Mouse (Mus musculus): ENCODE results near the gene Lbx1. TPM values are rescaled to one million over a fixed set of nuclear protein-coding genes. Genes with fewer than 3 reads are reported as not detected.

Lbx1 gene
- polyA plus RNA-seq, 1 experiment from 2014 or later, result not detected

Other genes starting within 250 kb of the Lbx1 start
- 4.4 and 4.7 TPM in 2 replicates for gene Sema4g, start 246.7 kb downstream of the Lbx1 start, polyA plus RNA-seq (2014; fragmentation: Nextera tagmentation; extraction: Ambion mirVana)
- gene Twnk, start 230.1 kb downstream of the Lbx1 start, polyA plus RNA-seq (2014; fragmentation: Nextera tagmentation; extraction: Ambion mirVana), result 13.8 and 14.2 TPM in 2 replicates
- 67.3 and 69.6 TPM in 2 replicates for gene Mrpl43, start 229.4 kb downstream of the Lbx1 start, polyA plus RNA-seq (2014; fragmentation: Nextera tagmentation; extraction: Ambion mirVana)
- 35.7 and 44.1 TPM in 2 replicates for gene Lzts2, start 221.4 kb downstream of the Lbx1 start, polyA plus RNA-seq (2014; fragmentation: Nextera tagmentation; extraction: Ambion mirVana)
- 0.17 and 0.19 TPM in 2 replicates for gene Pdzd7, start 190.1 kb downstream of the Lbx1 start, polyA plus RNA-seq (2014; fragmentation: Nextera tagmentation; extraction: Ambion mirVana)
- gene Sfxn3, start 188.3 kb downstream of the Lbx1 start, polyA plus RNA-seq (2014; fragmentation: Nextera tagmentation; extraction: Ambion mirVana), result 17.7 and 20.4 TPM in 2 replicates
- 0.38 and 0.39 TPM in 2 replicates for gene Kazald1, start 160.6 kb downstream of the Lbx1 start, polyA plus RNA-seq (2014; fragmentation: Nextera tagmentation; extraction: Ambion mirVana)
- gene Tlx1, start 85.1 kb downstream of the Lbx1 start, polyA plus RNA-seq (2014; fragmentation: Nextera tagmentation; extraction: Ambion mirVana), result 0.27 and 0.32 TPM in 2 replicates
- 49.5 and 58.7 TPM in 2 replicates for gene Btrc, start 127.9 kb upstream of the Lbx1 start, polyA plus RNA-seq (2014; fragmentation: Nextera tagmentation; extraction: Ambion mirVana)

All from midbrain, embryonic 11.5 days (tissue).